Mouse (Mus musculus) myocyte (in vitro differentiated cells): ENCODE measurements around the gene Agpat1.

Experiments used
- E2F4 ChIP-seq: IDR thresholded peaks from one replicate; pipeline ENCODE4 v1.6.1; 2011; ENCODE audit warnings: mild to moderate bottlenecking, control low read depth, moderate library complexity; ENCODE audit not compliant: insufficient read depth
- POLR2A ChIP-seq: IDR thresholded peaks from one replicate; pipeline ENCODE4 v1.6.1; 2011; ENCODE audit warnings: low read depth, mild to moderate bottlenecking, control low read depth, moderate library complexity; ENCODE audit not compliant: insufficient read length
- POLR2AphosphoS2 ChIP-seq: IDR thresholded peaks from one replicate; pipeline ENCODE4 v1.6.1; 2011; ENCODE audit warnings: low read depth, control low read depth; ENCODE audit not compliant: insufficient read length
- SRF ChIP-seq: IDR thresholded peaks from one replicate; pipeline ENCODE4 v1.6.1; 2011; ENCODE audit warnings: low read depth; ENCODE audit not compliant: control insufficient read depth, insufficient read length
- TCF12 ChIP-seq: IDR thresholded peaks from one replicate; pipeline ENCODE4 v1.6.1; 2011; ENCODE audit warnings: mild to moderate bottlenecking, control low read depth; ENCODE audit not compliant: poor library complexity, insufficient read depth, severe bottlenecking
- TCF3 ChIP-seq: IDR thresholded peaks from one replicate; pipeline ENCODE4 v1.6.1; 2011; ENCODE audit warnings: low read depth, control low read depth; ENCODE audit not compliant: insufficient read length
- USF1 ChIP-seq: IDR thresholded peaks from one replicate; pipeline ENCODE4 v1.6.1; 2011; ENCODE audit warnings: low read depth, mild to moderate bottlenecking, control low read depth, moderate library complexity

DNA sequence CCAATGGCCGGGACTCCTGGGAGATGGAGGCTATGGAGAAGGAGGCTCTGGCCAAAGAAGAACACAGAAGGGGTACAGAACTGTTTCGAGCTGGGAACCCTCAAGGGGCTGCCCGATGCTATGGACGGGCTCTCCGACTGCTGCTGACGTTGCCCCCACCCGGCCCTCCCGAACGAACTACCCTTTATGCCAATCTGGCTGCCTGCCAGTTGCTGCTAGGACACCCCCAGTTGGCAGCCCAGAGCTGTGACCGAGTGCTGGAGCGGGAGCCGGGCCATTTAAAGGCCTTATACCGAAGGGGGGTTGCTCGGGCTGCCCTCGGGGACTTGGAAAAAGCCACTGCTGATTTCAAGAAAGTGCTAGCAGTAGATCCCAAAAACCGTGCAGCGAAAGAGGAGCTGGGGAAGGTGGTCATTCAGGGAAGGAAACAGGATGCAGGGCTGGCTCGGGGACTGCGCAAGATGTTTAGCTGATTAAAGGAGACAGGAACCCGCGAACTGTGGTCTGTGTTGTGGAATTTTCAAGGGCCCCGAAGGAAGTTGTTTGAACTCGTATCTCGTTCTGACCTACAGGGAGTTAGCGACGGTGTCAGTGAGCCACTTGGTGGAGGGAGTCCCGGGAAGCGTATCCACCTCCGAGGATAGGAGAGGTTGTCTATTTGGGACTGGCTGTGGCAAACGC is 41.9 kb downstream of the Agpat1 start:
- no peak for TF ChIP-seq TCF12
- TF ChIP-seq POLR2A, result no peak
- TF ChIP-seq SRF, result no peak
- no peak for TF ChIP-seq TCF3
- no peak for TF ChIP-seq E2F4
- no peak for TF ChIP-seq POLR2AphosphoS2
- no peak for TF ChIP-seq USF1
